Mouse (Mus musculus) adipose tissue, adult 10 weeks (tissue): ENCODE data around the gene Rhbdl2. TPM values are rescaled to one million over a fixed set of nuclear protein-coding genes. Genes with fewer than 3 reads are reported as not detected.

ENCODE experiments used
- polyA plus RNA-seq: library from polyadenylated mRNA; stranded (reverse); fragments of 350-450 nt; fragmentation: Illumina TruSeq; extraction: RNeasy Lipid Tissue Mini Kit (QIAGEN cat#74804); gene quantifications from one replicate; pipeline ENCODE4 v1.2.3, GENCODE M21; 2014; ENCODE audit warnings: low read depth, low replicate concordance

Rhbdl2 gene
- polyA plus RNA-seq, result 8.1 TPM

GRCm38 (mm10) chr4:123787191-123787985 lies at the start of gene Rhbdl2:
Rhbdl2 (plus strand) TSS chr4:123787874.

GRCm38 (mm10) chr4:123750152-123750651 lies 37.5 kb upstream of the Rhbdl2 start, which contains the start of gene Akirin1:
Akirin1 (minus strand) TSS chr4:123750345.

GRCm38 (mm10) chr4:123859379-123859778 lies 71.7 kb downstream of the Rhbdl2 start, which contains the start of gene 4933427I04Rik:
4933427I04Rik (plus strand) TSS chr4:123859679.

Other genes starting within 250 kb of the Rhbdl2 start
- 79.4 TPM for gene Macf1, start 103.5 kb upstream of the Rhbdl2 start, polyA plus RNA-seq
- gene Ndufs5, start 69.7 kb upstream of the Rhbdl2 start, polyA plus RNA-seq, result 214 TPM
- gene Akirin1, start 37.5 kb upstream of the Rhbdl2 start, polyA plus RNA-seq, result 35.6 TPM
- gene 4933427I04Rik, start 71.8 kb downstream of the Rhbdl2 start, polyA plus RNA-seq, result 0.93 TPM
- gene Mycbp, start 117.0 kb downstream of the Rhbdl2 start, polyA plus RNA-seq, result 35.8 TPM
- gene Rragc, start 129.6 kb downstream of the Rhbdl2 start, polyA plus RNA-seq, result 64.4 TPM
- not detected for gene 4930535I16Rik, start 130.1 kb downstream of the Rhbdl2 start, polyA plus RNA-seq